Mouse (Mus musculus): ENCODE results near the gene Ghr.

Gene Ghr

GRCm38 (mm10) chr15:3395700-3396099, 187.6 kb downstream of the Ghr start:
- ATAC-seq (ENCODE audit: insufficient number of reproducible peaks, low FRiP score, low TSS enrichment), result no peak

DNA sequence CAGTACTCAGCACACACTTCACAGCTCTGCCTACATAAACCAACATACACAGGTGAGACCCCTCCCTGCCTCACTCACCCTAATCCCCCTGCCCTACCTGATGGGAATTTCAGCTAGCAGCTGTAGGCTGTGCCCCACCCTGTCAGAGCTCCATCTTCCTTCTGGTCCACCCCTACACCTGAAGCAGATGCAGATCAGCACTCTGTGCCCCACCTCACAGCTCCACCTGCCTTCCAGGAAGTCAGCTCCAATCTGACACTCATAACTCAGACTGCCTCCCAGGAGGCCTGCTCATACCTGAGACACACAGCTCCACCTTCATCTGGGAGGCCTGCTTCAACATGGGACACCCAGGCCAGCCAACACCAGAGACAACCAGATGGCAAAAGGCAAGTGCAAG, 192.6 kb downstream of the Ghr start:
- ATAC-seq (ENCODE audit: insufficient number of reproducible peaks, low FRiP score, low TSS enrichment), result no peak

- no peak for ATAC-seq (ENCODE audit: insufficient number of reproducible peaks, low FRiP score, low TSS enrichment)
These were observed 194.3 kb downstream of the Ghr start for GRCm38 (mm10) chr15:3389011-3389410.

GRCm38 (mm10) chr15:3388485-3388884, 194.8 kb downstream of the Ghr start:
- no peak for ATAC-seq (ENCODE audit: insufficient number of reproducible peaks, low FRiP score, low TSS enrichment)

GRCm38 (mm10) chr15:3383788-3384187, 199.5 kb downstream of the Ghr start:
- ATAC-seq (ENCODE audit: insufficient number of reproducible peaks, low FRiP score, low TSS enrichment), result no peak

- ATAC-seq (ENCODE audit: insufficient number of reproducible peaks, low FRiP score, low TSS enrichment), result no peak
These were observed 201.9 kb downstream of the Ghr start for GRCm38 (mm10) chr15:3381413-3381812.

DNA sequence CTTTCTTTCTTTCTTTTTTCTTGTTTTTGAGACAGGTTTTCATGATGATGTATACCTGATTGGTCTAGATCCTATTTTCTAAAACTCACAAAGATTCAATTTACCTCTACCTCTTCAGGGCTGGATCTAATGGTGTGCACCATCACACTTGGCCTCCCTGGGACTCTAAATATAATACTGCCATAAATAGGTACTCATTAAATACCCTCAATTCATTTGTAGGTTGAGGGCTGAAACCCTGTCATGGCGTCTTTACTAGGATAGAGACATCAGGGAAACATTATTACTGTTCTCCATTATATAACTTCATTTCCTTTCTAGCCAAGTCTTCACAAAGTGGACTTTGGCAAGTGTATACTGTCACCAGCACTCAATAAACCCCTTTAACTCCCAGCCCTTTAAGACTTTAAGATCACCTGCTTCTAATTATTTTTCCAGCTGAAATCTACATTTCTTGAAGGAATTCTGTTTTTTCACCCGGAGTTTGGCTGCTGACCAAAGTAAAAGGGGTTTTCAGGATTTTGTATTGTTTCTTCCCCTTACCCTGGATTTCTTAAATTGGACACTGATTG, 214.9 kb downstream of the Ghr start:
- no peak for ATAC-seq (ENCODE audit: insufficient number of reproducible peaks, low FRiP score, low TSS enrichment)

GRCm38 (mm10) chr15:3356073-3356766, 227.1 kb downstream of the Ghr start:
- peak; percentile 83 for ATAC-seq (ENCODE audit: insufficient number of reproducible peaks, low FRiP score, low TSS enrichment)

GRCm38 (mm10) chr15:3353696-3354095, 229.6 kb downstream of the Ghr start:
- no peak for ATAC-seq (ENCODE audit: insufficient number of reproducible peaks, low FRiP score, low TSS enrichment)

DNA sequence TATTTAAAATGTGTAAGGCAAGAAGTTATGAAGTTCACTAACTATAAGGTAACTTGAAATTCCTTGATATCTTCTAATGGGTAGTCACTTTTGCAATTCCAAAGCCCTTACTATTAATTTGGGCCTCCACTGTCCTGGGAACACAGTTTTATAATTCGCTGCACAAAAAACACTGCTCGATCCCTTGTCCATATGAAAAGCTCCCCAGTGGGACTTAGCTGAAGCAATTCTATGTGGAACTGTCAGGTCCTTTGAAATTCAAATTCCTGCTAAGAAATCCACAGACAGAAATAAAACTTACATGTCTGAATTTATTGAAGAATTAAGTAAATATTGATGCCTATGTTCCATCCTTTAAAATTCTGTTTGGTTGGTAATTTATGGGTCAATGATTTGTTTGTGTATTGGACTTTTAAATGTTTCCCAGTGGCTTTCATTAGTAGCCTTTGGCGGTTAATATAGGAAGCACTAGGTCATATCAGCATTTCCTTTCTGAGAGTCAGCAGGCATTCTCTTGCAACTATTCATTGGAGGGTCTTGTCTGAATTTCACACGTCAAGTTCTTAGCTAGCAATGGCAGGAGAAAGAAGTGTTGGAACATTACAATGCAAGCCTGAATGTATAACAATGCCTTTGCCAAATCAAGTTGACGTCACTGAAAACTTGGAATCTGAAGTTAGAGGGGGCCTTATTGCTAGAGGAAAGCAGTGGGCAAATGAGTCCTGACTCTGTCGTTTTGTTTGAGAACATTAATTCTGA, 233.8 kb downstream of the Ghr start:
- ATAC-seq (ENCODE audit: insufficient number of reproducible peaks, low FRiP score, low TSS enrichment), result no peak

GRCm38 (mm10) chr15:3346682-3347081, 236.6 kb downstream of the Ghr start:
- ATAC-seq (ENCODE audit: insufficient number of reproducible peaks, low FRiP score, low TSS enrichment), result no peak

DNA sequence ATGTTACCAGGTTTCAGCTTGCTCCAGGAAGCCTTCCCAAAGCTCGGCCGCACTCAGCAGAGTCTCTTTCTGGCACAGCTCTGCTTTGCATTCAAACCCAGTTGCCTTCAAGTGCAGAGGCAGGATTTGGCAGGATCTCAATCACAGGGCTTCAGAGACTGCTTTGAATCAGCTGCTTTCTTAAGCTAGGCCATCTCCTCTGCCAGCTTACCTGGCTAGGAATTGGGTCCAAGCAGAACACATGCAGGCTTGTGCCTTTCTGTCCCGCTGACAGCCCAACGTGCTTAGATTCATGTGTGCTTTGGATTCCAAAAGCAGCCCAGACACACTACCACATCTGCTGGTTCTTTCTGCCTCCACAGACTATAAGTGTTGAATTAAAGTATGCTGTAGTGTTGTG, 238.7 kb downstream of the Ghr start:
- no peak for ATAC-seq (ENCODE audit: insufficient number of reproducible peaks, low FRiP score, low TSS enrichment)

DNA sequence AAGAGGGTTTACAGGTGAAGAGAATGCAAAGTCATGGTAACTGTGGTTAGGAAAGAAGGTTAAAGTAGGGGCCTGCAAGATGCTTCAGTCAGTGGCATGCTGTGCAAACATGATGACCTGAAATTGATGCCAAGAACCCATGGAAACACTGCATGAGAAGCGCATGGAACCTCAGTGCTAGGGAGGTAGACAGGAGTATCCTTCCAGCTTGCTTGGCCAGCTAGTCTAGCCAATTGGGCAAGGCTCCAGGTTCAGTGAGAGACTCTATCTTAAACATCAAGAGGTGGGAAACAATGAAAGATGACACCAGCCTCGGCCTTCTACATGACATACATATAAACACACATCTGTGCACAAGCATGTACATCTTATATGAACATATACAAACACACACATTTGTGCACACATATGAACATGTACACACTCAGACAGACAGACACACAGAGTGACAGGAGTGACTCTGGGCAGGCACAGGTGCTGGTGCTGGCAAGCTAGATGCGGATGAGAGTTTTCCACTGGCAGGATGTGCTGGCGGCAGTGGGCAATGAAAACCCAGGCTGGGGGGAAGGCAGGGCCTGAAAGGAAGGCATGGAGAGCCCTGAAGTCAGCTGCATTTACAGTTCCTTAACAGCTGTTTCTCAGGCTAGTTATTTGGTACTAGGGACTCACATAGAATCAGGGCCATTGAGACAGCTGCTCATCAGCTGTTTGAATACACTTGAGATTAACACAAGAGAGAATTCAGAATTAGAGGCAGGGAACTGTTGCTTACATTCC, 241.3 kb downstream of the Ghr start:
- no peak for ATAC-seq (ENCODE audit: insufficient number of reproducible peaks, low FRiP score, low TSS enrichment)

DNA sequence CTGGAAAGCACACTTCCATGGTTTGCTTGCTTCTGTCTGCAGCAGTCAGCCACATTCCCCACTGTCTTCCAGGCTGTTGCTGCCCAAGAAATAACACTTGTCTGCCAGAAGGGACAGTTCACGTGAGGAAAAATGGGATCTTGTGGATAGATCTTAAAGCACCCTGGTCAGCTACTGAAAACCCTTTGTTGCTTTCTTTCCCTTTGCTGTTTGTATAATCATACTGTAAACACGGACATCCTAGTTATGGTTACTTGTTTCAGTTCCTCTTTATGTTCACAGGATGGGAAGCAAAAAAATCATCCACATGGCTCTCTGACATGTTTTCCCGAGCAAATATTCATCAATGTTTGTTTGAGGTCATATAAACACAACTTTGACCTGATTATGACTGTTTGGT, 243.4 kb downstream of the Ghr start:
- no peak for ATAC-seq (ENCODE audit: insufficient number of reproducible peaks, low FRiP score, low TSS enrichment)

- ATAC-seq (ENCODE audit: insufficient number of reproducible peaks, low FRiP score, low TSS enrichment), result no peak
These were observed 250.8 kb downstream of the Ghr start for GRCm38 (mm10) chr15:3332517-3332916.

GRCm38 (mm10) chr15:3331813-3332212, 251.5 kb downstream of the Ghr start:
- no peak for ATAC-seq (ENCODE audit: insufficient number of reproducible peaks, low FRiP score, low TSS enrichment)

- no peak for ATAC-seq (ENCODE audit: insufficient number of reproducible peaks, low FRiP score, low TSS enrichment)
These were observed 253.0 kb downstream of the Ghr start for GRCm38 (mm10) chr15:3330291-3330690.

DNA sequence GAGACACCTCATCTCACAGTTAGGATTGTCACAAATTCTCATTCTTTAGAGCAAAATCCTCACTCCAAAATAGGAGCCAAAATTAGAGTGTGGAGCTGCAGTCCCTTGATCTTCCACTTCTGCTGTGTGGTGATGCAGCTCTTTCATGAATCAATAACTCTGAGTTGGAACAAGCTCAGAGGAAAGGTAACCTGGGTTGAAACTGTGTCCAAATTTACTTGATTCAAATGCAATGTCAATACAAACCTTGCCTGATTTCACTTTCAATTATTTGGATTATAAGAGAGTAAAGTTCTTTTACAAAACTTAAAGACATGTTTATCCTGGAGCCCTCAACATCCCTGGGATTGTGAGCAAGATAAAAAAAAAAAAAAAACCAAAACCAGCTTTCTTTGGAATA, 260.3 kb downstream of the Ghr start:
- ATAC-seq (ENCODE audit: insufficient number of reproducible peaks, low FRiP score, low TSS enrichment), result no peak

GRCm38 (mm10) chr15:3319929-3320328, 263.4 kb downstream of the Ghr start:
- ATAC-seq (ENCODE audit: insufficient number of reproducible peaks, low FRiP score, low TSS enrichment), result no peak

GRCm38 (mm10) chr15:3316617-3317016, 266.7 kb downstream of the Ghr start:
- no peak for ATAC-seq (ENCODE audit: insufficient number of reproducible peaks, low FRiP score, low TSS enrichment)

DNA sequence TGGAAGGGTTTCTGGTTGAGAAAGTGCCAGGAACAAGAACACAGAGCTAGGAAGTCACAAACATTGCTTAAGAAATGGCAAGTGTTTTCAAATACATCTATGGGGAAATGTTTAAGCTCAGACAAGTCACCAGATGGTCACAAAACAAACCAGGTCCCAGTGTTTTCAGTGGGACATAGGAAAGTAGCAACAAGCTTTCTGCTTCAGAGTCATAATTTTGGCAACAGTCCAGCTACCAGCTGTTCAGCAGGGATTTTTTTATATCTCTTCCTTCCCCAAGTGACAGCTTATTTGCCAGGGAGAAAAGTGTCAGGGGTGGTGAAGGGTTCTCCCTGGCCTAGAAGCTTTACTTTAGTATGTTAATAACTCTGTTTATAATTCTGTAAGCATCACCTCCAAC, 270.4 kb downstream of the Ghr start:
- no peak for ATAC-seq (ENCODE audit: insufficient number of reproducible peaks, low FRiP score, low TSS enrichment)

Measured in cerebellum, adult (tissue).